Mouse (Mus musculus) G1E-ER4 (cell line): Measurements from ENCODE around the gene Plekhj1. TPM values are rescaled to one million over a fixed set of nuclear protein-coding genes. Genes with fewer than 3 reads are reported as not detected.

ENCODE experiments used
- GATA1 ChIP-seq: IDR thresholded peaks from one replicate; pipeline ENCODE4 v1.8.0; 2012; ENCODE audit warnings: low read length, inconsistent platforms
- polyA plus RNA-seq: library from polyadenylated mRNA; stranded (reverse); fragments of >175 nt; gene quantifications from 2 replicates; pipeline ENCODE4 v1.2.3, GENCODE M21; 2012

Plekhj1 gene
- 234 and 304 TPM in 2 replicates for polyA plus RNA-seq

DNA sequence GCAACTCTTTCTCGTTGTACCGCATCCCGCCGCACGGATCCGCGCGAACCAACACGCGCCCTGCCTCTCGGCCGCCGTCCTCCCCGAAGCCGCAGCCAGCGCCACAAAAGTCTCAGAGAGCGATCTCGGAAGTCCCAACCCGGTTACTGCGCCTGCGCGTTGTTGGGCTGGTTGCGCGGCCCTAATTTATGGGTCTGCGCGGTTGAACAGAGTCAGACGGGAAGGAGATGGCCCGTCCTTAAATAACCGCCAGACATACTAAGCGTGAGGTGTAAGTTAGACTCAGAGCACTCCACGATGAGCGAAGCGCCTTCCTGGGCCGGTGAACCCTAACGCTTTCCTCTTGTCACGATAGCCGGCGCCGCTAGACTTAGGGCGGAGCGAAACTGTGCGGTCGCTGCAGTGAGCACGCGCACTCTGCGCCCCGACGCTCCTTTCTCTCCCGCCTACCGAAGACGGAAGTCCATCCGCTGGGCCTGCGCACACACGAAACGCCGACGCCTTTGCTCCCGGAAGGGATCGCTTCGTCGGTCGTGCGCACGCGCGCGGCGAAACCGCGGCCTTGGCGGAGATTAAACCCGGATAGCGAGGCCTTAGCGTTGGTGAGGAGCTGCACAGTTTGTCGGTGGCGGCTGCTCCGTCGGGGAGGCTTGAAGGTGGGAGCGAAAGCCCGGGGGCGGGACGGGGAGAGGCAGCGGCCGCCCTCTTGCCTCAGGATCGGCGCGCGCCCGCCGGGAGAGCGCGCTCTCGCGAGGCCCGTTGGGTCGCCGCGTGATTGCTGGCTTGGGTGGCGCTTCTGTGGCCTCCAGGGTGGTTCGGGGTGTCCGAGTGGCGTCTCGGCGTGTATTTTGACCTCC is at the start of gene Plekhj1, which contains the start of gene Sf3a2:
Plekhj1 (minus strand) TSS at position 477 of the 857 bp plus-strand sequence.
Sf3a2 (plus strand) TSS at position 49 of the 857 bp plus-strand sequence.
- no peak for TF ChIP-seq GATA1

DNA sequence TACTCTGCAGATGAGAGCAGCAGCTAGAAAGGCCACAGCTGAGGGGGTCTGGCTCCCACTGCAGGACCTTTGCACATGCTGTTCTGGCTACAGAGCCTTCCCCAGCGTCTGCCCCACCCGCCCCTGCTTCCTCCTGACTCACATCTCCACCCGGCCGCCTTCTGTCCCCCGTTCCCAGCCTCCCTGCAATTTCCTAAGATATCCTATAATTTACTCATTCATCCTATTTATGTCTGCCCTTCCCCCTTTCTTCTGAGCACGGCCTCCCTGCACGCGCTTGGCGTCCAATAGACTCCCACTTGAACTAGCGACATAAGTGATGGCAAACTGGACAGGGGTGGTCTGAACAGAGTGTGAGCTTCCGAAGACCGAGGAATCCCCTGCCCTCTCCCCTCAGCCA is 47.3 kb upstream of the Plekhj1 start:
- TF ChIP-seq GATA1: no peak

DNA sequence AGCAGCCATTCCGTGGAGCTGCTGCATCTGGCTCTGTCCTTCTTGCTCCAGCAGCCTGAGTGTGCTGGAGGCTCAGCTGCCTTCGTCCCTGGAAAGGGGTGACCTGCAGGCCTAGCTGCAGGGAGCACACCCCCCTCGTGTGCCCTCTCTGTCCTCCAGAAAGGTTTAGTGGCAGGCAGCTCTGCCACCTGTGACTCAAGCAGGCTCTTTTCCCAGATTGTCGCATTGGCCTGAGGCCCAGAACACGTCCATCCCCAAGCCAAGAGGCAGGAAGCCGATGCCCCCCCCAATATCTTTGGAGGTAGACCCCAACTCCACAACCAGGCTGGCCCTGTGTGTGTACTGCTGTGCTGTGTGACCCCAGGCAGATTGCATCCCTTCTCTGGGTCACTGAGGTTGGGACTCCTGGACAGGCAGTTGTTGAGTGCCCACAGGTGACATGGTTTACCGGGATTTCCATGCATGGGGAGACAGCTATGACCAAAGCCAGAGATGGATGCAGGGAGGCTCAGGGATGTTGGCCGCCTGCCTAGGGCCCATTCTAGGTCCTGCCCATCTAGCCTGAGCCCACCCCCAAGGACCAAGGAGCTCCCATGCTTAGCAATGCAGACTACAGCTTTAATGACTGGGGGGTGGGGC is 46.7 kb upstream of the Plekhj1 start:
- TF ChIP-seq GATA1: no peak

GRCm38 (mm10) chr10:80843931-80844547 is 45.6 kb upstream of the Plekhj1 start, which contains the start of gene Lingo3:
Gene Lingo3, minus strand, starts transcription at chr10:80844039.
- no peak for TF ChIP-seq GATA1

DNA sequence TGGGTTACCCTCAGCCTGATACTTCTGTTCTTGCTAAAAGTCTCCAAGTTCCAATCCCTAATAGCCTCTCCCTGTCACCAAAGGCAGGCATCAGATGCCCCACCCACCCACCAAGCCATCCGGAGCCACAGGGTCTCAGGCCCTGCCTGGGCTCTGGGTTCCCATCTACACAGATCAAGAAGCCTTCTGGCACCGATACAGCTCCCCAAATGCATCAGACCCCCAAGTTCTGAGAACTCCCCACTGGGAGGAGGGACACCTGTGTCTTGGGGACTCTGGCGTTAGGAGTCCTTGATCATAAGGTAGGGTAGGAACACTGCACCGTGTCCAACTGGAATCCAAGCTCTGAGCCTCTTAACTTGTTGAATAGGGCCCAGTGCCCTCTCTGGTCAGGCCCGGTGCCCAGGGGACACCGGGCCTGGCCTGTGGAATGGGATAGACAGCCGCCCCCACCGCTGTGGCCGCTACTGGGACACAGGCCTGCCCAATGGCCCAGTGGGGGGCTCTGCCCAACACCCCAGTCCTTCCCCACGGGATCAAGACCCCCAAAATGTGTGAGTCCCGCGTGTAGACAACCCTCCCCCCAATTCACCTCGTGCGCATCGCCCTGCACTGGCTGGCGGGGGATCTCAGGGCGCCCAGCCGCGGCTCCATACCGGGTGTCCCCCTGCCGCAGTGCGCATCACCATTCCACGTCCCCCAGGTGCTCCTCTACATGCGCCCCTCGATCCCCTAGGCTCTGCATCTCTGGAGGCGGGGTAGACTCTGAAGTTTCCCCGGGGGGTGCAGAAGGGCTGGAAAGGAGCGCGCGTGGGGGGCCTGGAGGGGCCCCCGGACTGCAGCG is 44.9 kb upstream of the Plekhj1 start:
- no peak for TF ChIP-seq GATA1

- TF ChIP-seq GATA1: no peak
Observed at GRCm38 (mm10) chr10:80842334-80842733, 43.9 kb upstream of the Plekhj1 start.

DNA sequence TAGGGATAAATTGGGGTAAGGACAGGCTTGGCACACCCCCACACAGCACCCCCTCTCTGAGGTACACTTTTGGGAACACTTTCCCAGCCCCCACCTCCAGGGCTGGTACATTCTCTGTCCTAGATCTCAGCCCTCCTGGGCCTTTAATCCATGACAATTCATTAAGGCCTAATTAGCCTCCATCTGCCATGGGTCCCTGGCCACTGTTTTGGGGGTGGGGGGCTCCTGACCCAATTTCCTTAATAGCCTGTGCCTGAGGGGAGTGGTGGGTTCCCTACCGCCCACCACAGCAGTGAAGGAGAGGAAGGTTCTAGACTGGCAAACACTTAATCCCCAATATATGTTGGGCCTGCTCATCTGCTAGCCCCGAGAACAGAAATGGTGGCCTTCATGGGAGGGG is 43.3 kb upstream of the Plekhj1 start:
- TF ChIP-seq GATA1: no peak

GRCm38 (mm10) chr10:80839848-80840247 is 41.4 kb upstream of the Plekhj1 start:
- no peak for TF ChIP-seq GATA1

DNA sequence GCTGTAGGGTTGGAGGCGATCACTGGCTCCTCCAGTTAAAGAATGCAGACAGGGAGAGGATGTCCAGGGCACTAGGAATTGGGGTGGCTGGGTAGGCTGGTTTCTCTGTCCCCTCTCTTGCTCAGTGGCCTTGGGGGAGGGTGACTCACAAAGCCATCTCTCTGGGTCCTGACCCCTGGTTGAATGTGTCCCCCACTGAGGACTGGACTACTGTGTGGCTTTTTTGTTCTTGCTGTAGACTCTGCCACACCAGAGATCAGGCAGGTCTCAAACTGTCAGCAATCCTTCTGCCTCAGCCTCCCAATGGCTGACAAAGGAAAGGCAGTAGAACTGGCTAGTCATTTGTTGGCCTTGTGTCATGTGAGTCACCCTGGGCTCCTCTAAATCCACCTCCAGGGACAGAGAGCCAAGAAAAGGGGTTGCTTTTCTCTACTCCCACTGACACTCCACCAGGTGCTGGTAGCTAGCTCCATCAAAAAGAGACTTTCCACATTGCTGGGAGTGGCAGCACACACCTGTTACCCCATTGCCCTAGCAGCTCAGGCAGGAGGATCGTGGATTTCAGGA is 40.0 kb upstream of the Plekhj1 start:
- TF ChIP-seq GATA1: no peak

GRCm38 (mm10) chr10:80837827-80838226 is 39.4 kb upstream of the Plekhj1 start:
- no peak for TF ChIP-seq GATA1

DNA sequence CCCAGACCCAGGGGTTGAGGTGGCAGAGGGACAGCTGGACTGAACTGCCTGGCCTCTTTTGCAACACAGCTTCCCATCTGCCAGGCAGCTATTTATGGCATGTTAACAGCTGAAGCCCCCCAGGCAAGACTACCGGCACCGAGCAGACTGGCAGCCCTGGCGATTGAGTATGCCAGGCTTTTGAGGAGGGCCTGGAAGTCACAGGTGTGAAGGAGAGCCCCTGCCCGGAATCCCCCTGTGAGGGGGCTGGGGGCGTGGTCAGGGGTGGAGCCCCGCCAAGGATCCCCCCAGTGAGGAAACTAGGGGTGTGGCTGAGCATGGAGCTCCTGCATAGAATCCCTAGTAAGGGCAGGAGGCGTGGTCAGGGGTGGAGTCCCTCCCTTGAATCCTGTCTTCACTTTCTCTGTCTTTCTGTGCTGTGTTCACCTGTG is 38.5 kb upstream of the Plekhj1 start:
- no peak for TF ChIP-seq GATA1

DNA sequence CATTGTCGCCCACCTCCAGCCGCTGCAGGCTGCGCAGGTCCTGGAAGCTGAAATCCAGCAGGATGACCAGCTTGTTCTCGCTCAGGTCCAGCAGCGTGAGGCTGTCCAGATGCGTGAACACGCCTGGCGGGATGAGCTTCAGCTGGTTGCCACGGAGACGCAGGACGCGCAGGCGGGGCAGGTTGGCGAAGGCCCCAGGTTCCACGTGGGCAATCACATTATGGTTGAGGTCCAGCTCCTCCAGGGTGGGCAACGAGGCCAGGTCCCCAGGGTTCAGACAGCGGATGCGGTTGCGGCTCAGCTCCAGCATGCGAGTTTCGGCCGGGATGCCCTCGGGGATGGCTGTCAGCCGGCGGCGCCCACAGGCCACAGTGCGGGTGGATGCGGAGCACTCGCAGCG is 37.2 kb upstream of the Plekhj1 start:
- no peak for TF ChIP-seq GATA1

GRCm38 (mm10) chr10:80832818-80833217 is 34.4 kb upstream of the Plekhj1 start:
- TF ChIP-seq GATA1: no peak

DNA sequence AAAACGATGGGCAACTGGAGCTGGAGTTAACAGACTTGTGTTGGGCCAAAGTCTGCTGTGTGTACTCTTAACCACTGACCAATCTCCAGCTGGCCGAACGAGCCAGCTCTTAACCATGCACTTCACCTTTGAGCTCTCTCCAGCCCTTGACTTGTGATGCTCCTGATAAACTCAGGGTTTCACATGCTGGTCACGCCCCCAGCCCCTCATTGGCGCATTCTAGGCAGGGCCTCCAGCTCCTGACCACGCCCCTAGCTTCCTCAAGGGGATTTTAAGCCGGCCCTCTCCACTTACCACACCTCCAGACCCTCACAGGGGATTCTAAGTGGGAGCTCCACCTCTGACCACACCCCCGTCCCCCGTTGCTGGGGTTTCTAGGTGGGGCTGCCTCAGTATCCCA is 32.7 kb upstream of the Plekhj1 start:
- TF ChIP-seq GATA1: no peak
